Mouse (Mus musculus) lung, postnatal 25 days (tissue): ENCODE data around the gene Tnfsf13.

Experiments used
- DNase-seq: peaks from one replicate; pipeline ENCODE4 v3.0.0; 2022; ENCODE audit warnings: low spot score

Gene Tnfsf13

DNA sequence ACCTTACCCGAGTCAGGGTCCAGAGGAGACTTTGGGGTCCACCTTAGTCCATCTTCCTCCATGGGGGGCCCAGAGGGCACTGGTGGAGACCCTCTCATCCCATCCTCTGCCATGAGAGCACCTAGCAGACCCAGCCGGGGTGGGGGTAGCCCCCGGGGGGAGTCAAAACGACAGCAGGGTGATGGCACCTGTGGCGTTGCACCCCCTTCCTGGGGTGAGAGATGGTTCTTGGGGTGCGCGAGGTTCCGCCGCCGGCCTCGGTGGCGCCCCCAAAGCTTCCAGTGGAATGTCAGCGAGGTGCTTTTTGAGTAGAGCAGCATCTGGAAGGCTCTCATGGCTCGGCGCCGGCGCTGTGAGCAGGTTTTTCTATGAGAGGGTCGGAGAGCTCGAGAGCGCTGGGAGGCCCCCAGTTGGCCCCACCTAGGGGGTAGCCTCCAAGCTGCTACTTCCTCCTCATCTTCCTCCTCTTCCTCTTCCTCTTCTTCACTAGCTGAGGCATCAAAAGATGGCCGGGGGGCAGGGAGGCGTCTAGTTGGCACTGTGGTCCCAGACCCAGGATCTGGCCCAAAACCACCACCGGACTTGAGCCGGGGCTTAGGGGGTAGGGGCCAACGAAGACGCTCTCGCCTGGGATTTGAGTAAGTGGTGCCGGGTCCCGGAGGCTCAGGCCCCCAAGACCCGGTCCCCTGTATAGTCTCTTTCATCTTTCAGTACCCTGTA is 5.3 kb downstream of the Tnfsf13 start:
- no peak for DNase-seq

- DNase-seq: no peak
Measured at GRCm38 (mm10) chr11:69679144-69679543, 6.4 kb downstream of the Tnfsf13 start.

DNA sequence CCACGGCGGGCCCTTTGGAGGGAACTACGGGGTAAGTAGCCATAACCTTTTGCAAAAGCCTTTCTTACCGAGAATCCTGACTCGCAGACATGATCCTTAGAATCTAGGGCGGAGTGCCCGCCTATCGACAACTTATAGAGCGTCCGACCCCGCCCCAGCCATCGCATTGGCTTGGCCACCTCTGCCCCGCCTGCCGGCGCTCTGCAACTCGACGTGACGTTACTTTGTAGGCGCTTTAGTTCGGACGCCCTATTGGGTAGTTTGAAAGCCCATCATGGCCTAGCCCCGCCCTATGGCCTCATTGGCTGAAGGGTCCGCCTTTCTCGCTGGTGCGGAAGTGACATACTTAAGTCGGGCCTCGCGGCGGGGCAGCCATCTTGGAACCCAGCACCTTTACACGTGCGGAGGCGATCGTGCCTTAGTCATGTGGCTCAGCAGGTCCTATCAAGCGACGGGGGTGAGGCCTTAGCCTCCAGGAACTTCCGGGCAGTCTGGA is 13.3 kb downstream of the Tnfsf13 start, which contains the start of gene Eif4a1:
TSS of gene Eif4a1 (minus strand) at position 213 of the 496 bp plus-strand sequence.
- DNase-seq: peak; percentile 100

DNA sequence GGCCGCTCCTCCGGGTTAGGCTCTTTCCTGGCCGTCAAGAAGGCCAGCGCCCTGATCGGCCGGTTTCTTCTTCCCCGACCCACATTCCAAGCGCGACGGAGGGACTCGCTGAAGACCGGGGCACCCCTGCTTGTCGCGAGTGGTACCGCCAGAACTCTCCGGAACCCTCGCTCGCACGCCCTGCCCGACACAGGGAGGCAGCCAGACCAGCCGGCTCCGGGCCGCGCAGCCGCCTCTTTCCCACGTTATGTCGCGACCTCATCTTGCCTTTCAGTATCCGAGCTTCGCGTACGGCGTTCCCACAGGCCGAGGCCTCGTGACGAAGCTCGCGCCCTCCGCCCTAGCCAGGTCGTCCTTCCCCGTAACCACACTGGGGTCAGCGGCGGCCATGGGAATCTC is 13.9 kb downstream of the Tnfsf13 start:
- no peak for DNase-seq

DNA sequence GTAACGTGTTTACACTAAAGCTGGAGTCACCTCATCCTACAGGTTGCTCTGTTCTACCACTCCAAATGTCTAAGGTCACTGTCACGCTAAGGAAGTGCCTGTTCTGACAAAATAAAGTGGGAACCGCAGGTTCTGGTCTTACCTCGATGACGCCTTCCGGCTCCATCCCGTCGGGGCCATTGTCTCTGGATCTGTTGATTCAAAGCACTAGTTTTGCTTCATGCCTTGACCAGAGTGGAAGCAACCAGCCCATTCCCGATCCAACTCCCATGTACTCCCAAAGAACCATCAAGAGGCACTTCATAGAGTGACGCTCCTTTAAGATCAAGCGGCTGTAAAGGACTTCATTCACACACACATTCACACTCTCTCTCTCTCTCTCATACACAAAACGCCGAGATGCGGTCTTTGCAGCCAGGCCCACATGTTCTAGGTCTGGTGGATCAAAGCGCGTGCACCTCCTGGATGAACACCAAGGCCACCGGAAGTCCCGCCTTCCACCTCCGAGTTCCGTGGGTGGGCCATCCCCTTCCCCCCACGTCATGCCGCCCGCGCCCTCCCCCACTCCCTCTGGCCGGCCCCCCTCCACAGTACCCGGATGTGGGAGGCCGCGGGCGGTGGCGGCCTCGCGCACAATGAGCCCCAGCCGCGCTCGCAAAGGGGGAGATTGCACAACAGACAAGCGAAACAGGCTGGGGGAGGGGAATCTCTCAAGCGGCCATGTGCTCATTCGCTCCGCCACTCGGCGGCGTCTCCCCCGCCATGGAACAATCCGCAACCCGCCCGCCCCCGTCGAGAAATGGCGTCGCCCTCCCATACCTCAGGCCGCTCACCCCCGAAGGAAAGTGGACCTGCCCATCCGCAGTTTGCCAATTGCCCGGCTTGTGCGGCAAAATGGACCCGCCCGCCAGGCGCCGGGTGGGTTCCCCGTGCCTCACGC is 14.5 kb downstream of the Tnfsf13 start:
- peak; percentile 95 for DNase-seq

DNA sequence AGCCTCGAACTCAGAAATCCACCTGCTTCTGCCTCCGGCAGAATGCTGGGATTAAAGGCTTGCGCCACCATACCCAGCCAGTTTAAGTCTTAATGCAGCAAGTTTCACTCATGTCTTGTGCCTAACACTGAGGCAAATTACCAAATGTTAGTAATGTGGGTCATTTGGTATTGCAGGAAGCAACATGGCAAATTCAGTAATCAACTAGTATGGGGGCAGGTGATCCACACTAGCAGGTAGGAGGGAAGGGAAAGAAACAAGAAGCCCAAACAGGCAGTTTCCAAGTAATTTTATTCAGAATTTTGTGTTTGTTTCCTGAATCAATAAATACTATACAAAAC is 18.9 kb downstream of the Tnfsf13 start:
- DNase-seq: no peak

GRCm38 (mm10) chr11:69665961-69666664 is 19.5 kb downstream of the Tnfsf13 start, which contains the start of gene Cd68:
TSS of gene Cd68 (minus strand) at chr11:69666153.
- DNase-seq: peak; percentile 76

- DNase-seq: no peak
Measured at GRCm38 (mm10) chr11:69665457-69665960, 20.1 kb downstream of the Tnfsf13 start.

DNA sequence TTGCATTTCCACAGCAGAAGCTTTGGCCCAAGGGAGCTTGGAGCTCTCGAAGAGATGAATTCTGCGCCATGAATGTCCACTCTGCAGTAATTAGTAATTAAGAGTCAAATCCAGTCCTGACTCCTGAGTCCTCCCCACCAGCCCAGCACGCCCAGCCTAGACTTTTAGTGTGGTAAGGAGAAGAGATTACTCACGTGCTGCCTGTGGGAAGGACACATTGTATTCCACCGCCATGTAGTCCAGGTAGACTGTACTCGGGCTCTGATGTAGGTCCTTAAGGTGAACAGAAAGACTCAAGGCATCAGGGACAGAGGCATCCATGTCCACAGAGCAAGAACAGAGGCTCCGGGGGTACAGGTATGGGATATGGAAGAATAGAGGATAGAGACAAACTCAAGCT is 20.7 kb downstream of the Tnfsf13 start:
- no peak for DNase-seq

- DNase-seq: no peak
Measured at GRCm38 (mm10) chr11:69663795-69664194, 21.8 kb downstream of the Tnfsf13 start.

GRCm38 (mm10) chr11:69662967-69663671 is 22.5 kb downstream of the Tnfsf13 start:
- DNase-seq: no peak

GRCm38 (mm10) chr11:69662213-69662966 is 23.2 kb downstream of the Tnfsf13 start, which contains the start of gene Mpdu1:
TSS of gene Mpdu1 (minus strand) at chr11:69662642.
- peak; percentile 96 for DNase-seq

DNA sequence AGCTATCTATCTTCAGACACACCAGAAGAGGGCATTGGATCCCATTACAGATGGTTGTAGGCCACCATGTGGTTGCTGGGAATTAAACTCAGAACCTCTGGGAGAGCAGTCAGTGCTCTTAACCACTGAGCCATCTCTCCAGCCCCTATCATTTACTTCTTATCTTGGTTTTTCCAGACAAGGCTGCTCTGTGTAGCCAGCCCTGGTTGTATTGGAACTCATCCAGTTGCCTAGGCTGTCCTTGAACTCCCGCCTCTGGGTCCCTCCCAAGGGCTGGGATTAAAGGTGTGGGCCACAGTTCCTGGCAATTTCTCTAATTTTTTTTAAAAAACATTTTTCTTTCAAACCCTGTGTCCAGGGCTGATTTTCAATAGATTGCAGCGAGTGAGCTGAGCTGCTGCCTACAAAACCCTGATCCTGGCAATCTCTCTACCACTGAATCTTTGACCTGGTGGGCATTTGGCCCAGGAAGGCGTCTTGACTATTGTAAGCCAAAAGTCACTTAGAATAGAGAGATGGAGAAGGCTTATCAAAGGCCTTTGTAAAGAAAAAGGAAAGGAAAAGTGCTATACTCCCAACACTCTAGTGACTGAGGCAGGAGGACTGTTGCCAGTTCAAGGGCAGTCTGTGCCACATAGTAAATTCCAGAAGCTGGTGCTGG is 24.2 kb downstream of the Tnfsf13 start:
- no peak for DNase-seq

DNA sequence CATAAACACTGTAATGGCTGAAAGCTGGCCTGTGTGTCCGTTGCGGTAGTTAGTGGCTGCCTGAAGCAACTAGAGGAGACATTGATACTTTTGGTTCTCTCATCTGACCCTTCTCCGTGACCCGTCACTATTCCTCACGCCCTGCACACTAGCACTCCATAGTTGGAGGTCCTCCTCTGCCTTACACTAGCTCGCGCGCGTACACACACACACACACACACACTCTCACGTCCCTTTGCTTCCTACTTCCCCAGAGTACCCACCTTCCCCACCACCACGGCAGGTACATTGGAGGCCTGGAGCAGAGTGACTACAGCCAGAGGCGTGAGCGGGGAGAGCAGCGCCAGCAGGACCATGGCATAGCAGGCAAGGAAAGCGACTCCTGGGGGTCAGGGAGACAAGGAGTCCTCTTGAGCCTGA is 28.1 kb downstream of the Tnfsf13 start:
- no peak for DNase-seq

DNA sequence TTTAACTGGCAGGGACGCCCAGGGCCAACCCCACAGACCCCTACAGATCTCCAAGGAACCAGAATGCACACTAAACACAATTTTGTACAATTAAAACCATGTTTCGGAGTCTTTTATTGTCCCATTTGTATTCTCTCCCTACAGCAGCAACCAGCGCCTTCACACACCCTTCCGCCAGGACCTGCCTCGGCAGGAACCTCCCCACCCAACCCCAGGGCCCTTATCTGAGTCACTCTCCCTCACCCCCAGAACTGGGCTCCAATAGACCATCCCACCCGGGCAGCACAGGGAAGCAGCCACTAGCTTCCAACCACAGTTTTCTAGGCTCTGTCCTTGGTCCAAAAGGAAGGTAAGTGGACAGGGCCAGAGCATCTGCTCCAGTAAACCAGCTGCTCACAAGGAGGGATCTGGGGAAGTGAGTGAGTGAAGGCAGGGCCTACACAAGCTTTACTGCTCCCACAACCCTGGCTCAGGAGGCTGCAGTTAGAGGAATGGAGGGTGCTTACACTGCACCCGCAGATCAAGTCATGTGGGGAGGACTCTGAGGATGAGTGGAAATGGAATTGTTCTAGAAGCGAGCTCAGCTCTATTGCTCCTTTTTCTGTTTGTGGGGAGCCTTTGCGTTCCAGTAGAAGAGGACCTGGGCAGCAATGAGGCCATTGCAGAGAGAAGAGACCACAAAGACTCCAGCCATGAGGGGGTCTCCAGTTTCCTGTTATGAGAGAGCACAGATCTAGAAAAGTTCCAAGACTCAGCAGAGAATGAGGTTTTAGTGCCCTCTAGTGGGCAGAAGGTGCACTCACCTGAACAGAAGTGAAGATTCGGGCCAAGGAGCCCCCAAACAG is 28.7 kb downstream of the Tnfsf13 start:
- peak; percentile 59 for DNase-seq

DNA sequence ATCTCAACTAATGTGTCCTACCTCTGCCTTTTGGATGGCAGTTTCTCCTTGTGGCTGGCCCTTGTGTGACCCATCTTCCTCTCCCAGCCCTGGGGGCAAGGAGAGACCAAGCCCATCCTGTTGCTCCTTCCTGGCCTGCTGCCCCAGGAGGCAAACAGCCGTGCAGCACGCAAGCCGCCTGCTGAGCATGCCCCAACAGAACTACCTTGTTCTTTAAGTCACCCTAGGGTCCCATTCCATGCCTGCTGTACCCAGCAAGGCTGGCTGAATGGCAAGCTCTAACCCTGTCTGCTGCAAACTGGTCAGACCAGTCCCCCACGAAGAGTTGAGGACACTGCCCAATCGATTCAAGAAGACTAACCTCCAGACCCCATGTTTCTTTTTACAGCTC is 29.5 kb downstream of the Tnfsf13 start:
- no peak for DNase-seq

GRCm38 (mm10) chr11:69655264-69656064 is 30.1 kb downstream of the Tnfsf13 start, which contains the start of gene Sox15:
TSS of gene Sox15 (plus strand) at chr11:69655314.
- DNase-seq: peak; percentile 57

DNA sequence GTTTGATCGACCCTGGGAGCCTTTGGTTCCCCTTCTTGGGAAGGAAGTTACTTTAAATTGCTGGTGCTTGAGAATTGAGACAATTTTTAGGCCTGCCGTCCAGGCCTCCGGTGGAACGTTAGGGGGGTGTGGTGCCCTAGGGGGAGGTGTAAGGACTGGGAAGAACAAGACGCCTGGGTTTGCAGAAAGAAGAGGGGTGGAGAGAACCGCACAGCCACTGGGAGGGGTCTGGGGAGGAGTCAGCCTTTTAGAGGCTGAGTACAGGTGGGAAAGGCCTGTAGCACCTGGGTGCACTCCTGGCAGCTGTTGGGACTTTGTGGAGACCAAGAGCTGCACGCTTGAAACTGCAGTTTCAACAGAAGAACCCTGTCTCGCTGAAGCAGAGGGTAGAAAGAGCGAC is 30.8 kb downstream of the Tnfsf13 start:
- no peak for DNase-seq
